Comparison of ENCODE assay signal across 27 mouse cellular contexts in genomic region chr10:112835508-112835907, GRCm38 (mm10).
DNase-seq lines count a peak whose midpoint lies in the region; ATAC-seq and TF ChIP-seq lines count a peak whose summit lies in the region.
"Had no signal": no experiment of that assay in that cellular context is flagged by ENCODE, and none has a peak within 500 bp of the region (broad histone marks: within the 10 kb centered on the region; RNA-seq: fewer than 3 reads in every experiment).

No protein-coding gene starts in this region.

- no peak overlapping the region for H3K4me3 ChIP-seq in lung, postnatal 0 days (ENCODE audit: low read depth, low read length)
- H3K4me3 ChIP-seq: embryonic facial prominence, embryonic 10.5 days; embryonic facial prominence, embryonic 15.5 days; forebrain, embryonic 12.5 days; heart, embryonic 12.5 days; hindbrain, embryonic 13.5 days; midbrain, embryonic 13.5 days had no signal

- no peak for ATAC-seq in lung, postnatal 0 days
- ATAC-seq in common myeloid progenitor, adult 5-6 weeks (replicated peaks; ENCODE audit: low read depth, poor library complexity, severe bottlenecking), result peak; percentile 73
- peak; percentile 29; the same call in 1 of the 2 replicates for ATAC-seq in neutrophil, adult 5-6 weeks (ENCODE audit: extremely low read depth, insufficient number of reproducible peaks, low FRiP score, poor library complexity, severe bottlenecking)
- ATAC-seq: CD4-positive, CD25-positive, alpha-beta regulatory T cell, adult 4 months; intestine, embryonic 16.5 days had no signal

- no peak overlapping the region for H3K27ac ChIP-seq in lung, postnatal 0 days (ENCODE audit: low read length)
- H3K27ac ChIP-seq: embryonic facial prominence, embryonic 10.5 days; embryonic facial prominence, embryonic 15.5 days; forebrain, embryonic 12.5 days; hindbrain, embryonic 13.5 days; kidney, postnatal 0 days; liver, embryonic 14.5 days; midbrain, embryonic 13.5 days had no signal

- H3K4me2 ChIP-seq in lung, postnatal 0 days (replicated peaks; ENCODE audit: low read depth, low read length), result no peak overlapping the region
- H3K4me2 ChIP-seq: embryonic facial prominence, embryonic 15.5 days; forebrain, embryonic 12.5 days; heart, embryonic 12.5 days; hindbrain, embryonic 13.5 days; midbrain, embryonic 13.5 days had no signal

- H3K9ac ChIP-seq in lung, postnatal 0 days (replicated peaks; ENCODE audit: low read depth), result no peak overlapping the region
- H3K9ac ChIP-seq: embryonic facial prominence, embryonic 15.5 days; forebrain, embryonic 12.5 days; forebrain, postnatal 0 days; heart, embryonic 12.5 days; hindbrain, embryonic 13.5 days; liver, embryonic 14.5 days; midbrain, embryonic 13.5 days had no signal

- TF ChIP-seq EP300 in lung, postnatal 0 days (IDR thresholded peaks at IDR 0.05), result no peak

- H3K27me3 ChIP-seq in lung, postnatal 0 days (replicated peaks; ENCODE audit: insufficient read depth, low read length), result no peaks in the 10 kb centered on the region
- H3K27me3 ChIP-seq: embryonic facial prominence, embryonic 15.5 days; forebrain, embryonic 12.5 days; heart, embryonic 12.5 days; hindbrain, embryonic 13.5 days; midbrain, embryonic 13.5 days had no signal

- H3K4me1 ChIP-seq in lung, postnatal 0 days (ENCODE audit: insufficient read depth, low read depth, low read length), result no peaks in the 10 kb centered on the region
- H3K4me1 ChIP-seq: embryonic facial prominence, embryonic 10.5 days; embryonic facial prominence, embryonic 15.5 days; forebrain, embryonic 12.5 days; heart, embryonic 12.5 days; hindbrain, embryonic 13.5 days; midbrain, embryonic 13.5 days had no signal

- H3K9me3 ChIP-seq in lung, postnatal 0 days (ENCODE audit: low read length), result no peaks in the 10 kb centered on the region
- H3K9me3 ChIP-seq: embryonic facial prominence, embryonic 10.5 days; embryonic facial prominence, embryonic 15.5 days; forebrain, embryonic 12.5 days; heart, embryonic 12.5 days; hindbrain, embryonic 13.5 days; midbrain, embryonic 13.5 days had no signal

- H3K36me3 ChIP-seq in lung, postnatal 0 days (ENCODE audit: insufficient read depth, low read length), result no peaks in the 10 kb centered on the region
- H3K36me3 ChIP-seq: embryonic facial prominence, embryonic 10.5 days; embryonic facial prominence, embryonic 15.5 days; forebrain, embryonic 12.5 days; heart, embryonic 12.5 days; hindbrain, embryonic 13.5 days; midbrain, embryonic 13.5 days had no signal

- peak; percentile 2 for DNase-seq in embryo, embryonic 11 days
- DNase-seq in embryo, embryonic 10 days (ENCODE audit: low spot score), result no peak
- DNase-seq in lung, postnatal 0 days (ENCODE audit: low spot score), result peak; percentile 22
- DNase-seq in lung, postnatal 14 days, result no peak
- DNase-seq in cerebellum, adult 9-10 months, result no peak
- DNase-seq: adrenal gland, postnatal 25 days; cerebellum, adult 2 months; forebrain, postnatal 0 days; gastrocnemius, postnatal 14 days; heart, adult 18-20 months; heart, postnatal 4 days; kidney, adult 8-10 months; kidney, postnatal 4 days; lung, postnatal 10 days; thymus, postnatal 4 days had no signal

- WGBS in lung, postnatal 0 days, result 31% methylated on average over 8 of the region's 8 CpGs

- TF ChIP-seq CTCF in lung, postnatal 0 days (IDR thresholded peaks at IDR 0.05), result no peak

Comparison
In these comparisons a context has a peak if more than half of its experiments do, and no peak if none do; other contexts are left out.
1. DNase-seq: peak in embryo, embryonic 11 days (single experiment) and lung, postnatal 0 days (single experiment); none in embryo, embryonic 10 days (single experiment), lung, postnatal 14 days (single experiment) and cerebellum, adult 9-10 months (single experiment).